Mouse (Mus musculus) hindbrain, postnatal 0 days (tissue): ENCODE data around the gene Fanci. TPM values are rescaled to one million over a fixed set of nuclear protein-coding genes. Genes with fewer than 3 reads are reported as not detected.
A peak's percentile ranks its signal among the peaks of the same experiment; 100 is the strongest.

Experiments used
- ATAC-seq: fragments of 200-750 bp; cut with Nextera tagmentation; 2 replicates; pipeline ENCODE4 v1.8.0; 2017; ENCODE audit warnings: mild to moderate bottlenecking, moderate TSS enrichment, moderate library complexity
- DNase-seq: peaks from one replicate; pipeline ENCODE4 v3.0.0-alpha.2; 2015; ENCODE audit warnings: low spot score
- H3K27ac ChIP-seq: fragments of 300-500 bp; sonication (generic); 2 replicates; pipeline ENCODE4 v1.5.1; 2014; ENCODE audit warnings: mild to moderate bottlenecking
- H3K27me3 ChIP-seq: fragments of 300-500 bp; sonication (generic); 2 replicates; pipeline ENCODE4 v1.6.1; 2014; ENCODE audit warnings: low read length, mixed read lengths; ENCODE audit not compliant: insufficient read depth
- H3K36me3 ChIP-seq: fragments of 300-500 bp; sonication (generic); 2 replicates; pipeline ENCODE4 v1.6.1; 2014; ENCODE audit warnings: low read length, mixed read lengths; ENCODE audit not compliant: insufficient read depth
- H3K4me1 ChIP-seq: fragments of 300-500 bp; sonication (generic); 2 replicates; pipeline ENCODE4 v1.6.1; 2014; ENCODE audit warnings: antibody characterized with exemption, low read length, mixed read lengths; ENCODE audit not compliant: insufficient read depth
- H3K4me2 ChIP-seq: fragments of 300-500 bp; sonication (generic); 2 replicates; pipeline ENCODE4 v1.6.1; 2014; ENCODE audit warnings: low read depth, mild to moderate bottlenecking, low read length, moderate library complexity, mixed read lengths
- H3K4me3 ChIP-seq: fragments of 300-500 bp; sonication (generic); 2 replicates; pipeline ENCODE4 v1.5.1; 2014; ENCODE audit warnings: low read length
- H3K9ac ChIP-seq: fragments of 300-500 bp; sonication (generic); replicated peaks from 2 replicates; pipeline ENCODE4 v1.6.1; 2014; ENCODE audit warnings: mild to moderate bottlenecking, low read length, moderate library complexity, mixed read lengths
- H3K9me3 ChIP-seq: fragments of 300-500 bp; sonication (generic); 2 replicates; pipeline ENCODE4 v1.6.1; 2016; ENCODE audit warnings: low read length, mixed read lengths
- CTCF ChIP-seq: IDR thresholded peaks from 2 replicates; pipeline ENCODE4 v1.5.1; 2016; ENCODE audit warnings: antibody characterized with exemption, control low read depth, low read depth
- WGBS: fragments of 180-500 bp; shearing (Covaris S2); extraction: QIAGEN DNeasy Blood & Tissue Kit; methylation state at CpG from one replicate; pipeline ENCODE4 v1.1.7; 2014; 5-methylcytosine and 5-hydroxymethylcytosine counted together
- polyA plus RNA-seq: library from polyadenylated mRNA; unstranded; fragments of >200 nt; fragmentation: Nextera tagmentation; extraction: Ambion mirVana; gene quantifications from 2 replicates; pipeline ENCODE4 v1.2.1, GENCODE M21; 2015
- total RNA-seq: library from RNA; depleted of rRNA; stranded (reverse); fragments of >200 nt; gene quantifications from 2 replicates; pipeline ENCODE4 v1.2.3, GENCODE M21; 2014

Fanci gene
- total and polyA plus RNA-seq, 2 experiments from 2014 or later: 2.4 to 2.9 TPM

GRCm38 (mm10) chr7:79414449-79415375 is 23.0 kb downstream of the Fanci start:
- no peak for TF ChIP-seq CTCF
- Histone ChIP-seq H3K27ac (no peak overlapping the region), H3K4me2 (no peak overlapping the region), H3K9me3 (no peaks in the 10 kb centered on the region), H3K27me3 (no peaks in the 10 kb centered on the region), H3K9ac (no peak overlapping the region), H3K36me3 (no peaks in the 10 kb centered on the region), H3K4me1 (no peaks in the 10 kb centered on the region), H3K4me3 (no peak overlapping the region)
- ATAC-seq (no peak), DNase-seq (no peak)
- 81% methylated on average over 18 of the region's 18 CpGs for WGBS

GRCm38 (mm10) chr7:79419950-79420349 is 28.2 kb downstream of the Fanci start:
- WGBS: 90% methylated on average over 7 of the region's 7 CpGs
- Histone ChIP-seq H3K4me1 (no peaks in the 10 kb centered on the region), H3K27me3 (no peaks in the 10 kb centered on the region), H3K4me2 (no peak overlapping the region), H3K27ac (no peak overlapping the region), H3K4me3 (no peak overlapping the region), H3K36me3 (no peaks in the 10 kb centered on the region), H3K9me3 (no peaks in the 10 kb centered on the region), H3K9ac (no peak overlapping the region)
- no peak for TF ChIP-seq CTCF
- DNase-seq: no peak
- no peak for ATAC-seq

- ATAC-seq (no peak), DNase-seq (no peak)
- H3K4me1 ChIP-seq: no peaks in the 10 kb centered on the region
- no peak overlapping the region for H3K4me3 ChIP-seq
- no peaks in the 10 kb centered on the region for H3K27me3 ChIP-seq
- no peak overlapping the region for H3K4me2 ChIP-seq
- 95% methylated on average over 10 of the region's 10 CpGs for WGBS
- no peaks in the 10 kb centered on the region for H3K36me3 ChIP-seq
- no peaks in the 10 kb centered on the region for H3K9me3 ChIP-seq
- no peak overlapping the region for H3K27ac ChIP-seq
- H3K9ac ChIP-seq: no peak overlapping the region
- TF ChIP-seq CTCF: no peak
Measured at GRCm38 (mm10) chr7:79422876-79423275, 31.1 kb downstream of the Fanci start.

- H3K4me2 ChIP-seq: no peak overlapping the region
- no peaks in the 10 kb centered on the region for H3K4me1 ChIP-seq
- H3K27me3 ChIP-seq: no peaks in the 10 kb centered on the region
- 0 out of 2 replicates have a peak overlapping the region, but pooled peaks have one; percentile 32 for H3K27ac ChIP-seq
- no peaks in the 10 kb centered on the region for H3K9me3 ChIP-seq
- DNase-seq (peak; percentile 33), ATAC-seq (0 out of 2 replicates have a peak, but pooled peaks have one; percentile 40)
- no peaks in the 10 kb centered on the region for H3K36me3 ChIP-seq
- H3K4me3 ChIP-seq: no peak overlapping the region
- 0 out of 2 replicates have a peak overlapping the region, but pooled peaks have one; percentile 21 for H3K9ac ChIP-seq
- no peak for TF ChIP-seq CTCF
- WGBS: 52% methylated on average over 10 of the region's 10 CpGs
Measured at GRCm38 (mm10) chr7:79425804-79426203, 34.1 kb downstream of the Fanci start.

- ATAC-seq (no peak), DNase-seq (no peak)
- no peaks in the 10 kb centered on the region for H3K4me1 ChIP-seq
- no peak overlapping the region for H3K4me3 ChIP-seq
- H3K9me3 ChIP-seq: no peaks in the 10 kb centered on the region
- no peak overlapping the region for H3K4me2 ChIP-seq
- WGBS: 47% methylated on average over 5 of the region's 5 CpGs
- H3K36me3 ChIP-seq: no peaks in the 10 kb centered on the region
- H3K9ac ChIP-seq: no peak overlapping the region
- no peak overlapping the region for H3K27ac ChIP-seq
- H3K27me3 ChIP-seq: no peaks in the 10 kb centered on the region
- TF ChIP-seq CTCF: no peak
Measured at GRCm38 (mm10) chr7:79428243-79428642, 36.5 kb downstream of the Fanci start.

GRCm38 (mm10) chr7:79440035-79440434 is 48.3 kb downstream of the Fanci start:
- WGBS: 68% methylated on average over 2 of the region's 2 CpGs
- no peak for TF ChIP-seq CTCF
- H3K27ac ChIP-seq: no peak overlapping the region
- H3K4me1 ChIP-seq: no peaks in the 10 kb centered on the region
- no peaks in the 10 kb centered on the region for H3K27me3 ChIP-seq
- H3K9ac ChIP-seq: no peak overlapping the region
- DNase-seq (no peak), ATAC-seq (no peak)
- H3K4me2 ChIP-seq: no peak overlapping the region
- no peak overlapping the region for H3K4me3 ChIP-seq
- H3K36me3 ChIP-seq: no peaks in the 10 kb centered on the region
- no peaks in the 10 kb centered on the region for H3K9me3 ChIP-seq

- Histone ChIP-seq H3K27ac (no peak overlapping the region), H3K4me3 (no peak overlapping the region), H3K4me2 (no peak overlapping the region), H3K36me3 (peaks cover 44% of the 10 kb centered on the region), H3K27me3 (no peaks in the 10 kb centered on the region), H3K9me3 (no peaks in the 10 kb centered on the region), H3K4me1 (no peaks in the 10 kb centered on the region), H3K9ac (no peak overlapping the region)
- TF ChIP-seq CTCF: no peak
- ATAC-seq (no peak), DNase-seq (no peak)
- WGBS: 97% methylated on average over 2 of the region's 2 CpGs
Measured at GRCm38 (mm10) chr7:79447048-79447447, 55.3 kb downstream of the Fanci start.
